Mouse (Mus musculus): Measurements from ENCODE around the gene Bspry. TPM values are rescaled to one million over a fixed set of nuclear protein-coding genes. Genes with fewer than 3 reads are reported as not detected.

Bspry gene
- polyA plus RNA-seq, 1 experiment from 2014 or later = 0.67 TPM

DNA sequence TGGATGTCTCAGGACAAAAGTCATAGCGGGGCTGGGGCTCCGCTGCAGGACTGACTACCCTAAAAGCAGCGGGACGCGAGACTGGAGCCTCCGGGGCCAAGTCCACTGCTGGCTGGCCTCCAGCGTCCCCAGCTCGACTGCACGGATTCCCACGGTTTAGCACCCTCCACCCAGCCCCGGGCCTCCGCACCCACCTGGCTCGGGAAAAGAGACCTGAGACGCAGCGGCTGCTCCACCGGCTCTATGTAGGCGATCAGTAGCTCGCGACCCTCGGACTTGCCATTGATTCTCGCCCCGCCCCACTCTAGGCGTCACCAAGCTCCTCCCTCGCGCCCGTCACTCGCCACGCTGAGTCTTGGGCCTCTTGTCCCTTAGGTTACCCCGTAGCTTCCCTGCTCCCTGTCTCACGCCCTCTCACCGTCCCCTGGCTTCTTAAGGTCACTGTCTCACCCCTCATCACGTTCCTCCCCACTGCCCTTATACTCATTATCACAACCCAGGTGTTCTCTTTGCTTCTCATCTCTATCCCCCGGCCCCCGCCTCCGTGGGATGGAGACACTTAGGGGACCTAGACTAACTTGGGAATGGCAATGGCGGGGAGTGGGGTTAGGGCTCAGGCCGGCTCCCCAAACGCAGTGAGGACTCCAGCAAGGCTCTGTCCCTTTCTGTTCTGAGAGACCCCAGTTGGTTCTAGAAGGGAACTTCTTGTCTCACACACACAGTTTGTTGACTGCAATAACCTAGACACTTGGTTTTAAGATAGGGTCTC is 22.3 kb downstream of the Bspry start:
- WGBS = 2% methylated on average over 38 of the region's 38 CpGs
- Histone ChIP-seq H3K4me1 (peaks cover 13% of the 10 kb centered on the region), H3K9ac (replicated peaks) (peak overlapping the region; percentile 77)

DNA sequence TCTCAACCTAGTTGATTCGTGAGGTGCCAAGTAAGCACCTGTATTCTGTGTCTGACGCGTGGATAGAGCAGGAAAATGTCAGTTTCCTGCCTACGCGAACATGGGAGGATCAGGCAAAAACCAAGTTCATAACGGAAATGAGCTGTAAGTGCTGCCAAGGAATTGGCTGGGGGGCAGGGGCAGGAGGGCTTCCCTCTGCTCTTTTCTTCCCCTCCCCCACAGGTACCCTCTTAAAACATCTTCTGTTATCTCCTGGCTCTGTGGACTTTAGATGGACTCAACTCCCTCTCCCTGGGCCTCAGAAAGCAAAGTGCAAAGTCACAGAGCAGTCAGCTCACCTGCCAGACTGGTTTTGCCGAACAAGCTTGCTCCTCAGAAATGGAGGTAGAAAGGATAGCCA is 23.1 kb downstream of the Bspry start:
- WGBS = 85% methylated on average over 7 of the region's 7 CpGs
- no peaks in the 10 kb centered on the region for H3K27me3 ChIP-seq (replicated peaks)
- H3K9ac ChIP-seq (replicated peaks) = no peak overlapping the region
- no peak overlapping the region for H3K4me3 ChIP-seq (replicated peaks)
- peaks cover 25% of the 10 kb centered on the region for H3K36me3 ChIP-seq
- ATAC-seq (ENCODE audit: low FRiP score) = no peak
- peaks cover 13% of the 10 kb centered on the region for H3K4me1 ChIP-seq
- no peak overlapping the region for H3K27ac ChIP-seq (replicated peaks)
- no peaks in the 10 kb centered on the region for H3K9me3 ChIP-seq (replicated peaks)
- H3K4me2 ChIP-seq = no peak overlapping the region

More for the DNA sequence above, 22.3 kb downstream of the Bspry start:
- H3K36me3 ChIP-seq = peaks cover 25% of the 10 kb centered on the region
- H3K4me2 ChIP-seq = peak overlapping the region; percentile 78
- no peaks in the 10 kb centered on the region for H3K9me3 ChIP-seq (replicated peaks)
- no peaks in the 10 kb centered on the region for H3K27me3 ChIP-seq (replicated peaks)
- H3K4me3 ChIP-seq (replicated peaks) = peak overlapping the region; percentile 77
- peak; percentile 96 for ATAC-seq (ENCODE audit: low FRiP score)
- peak overlapping the region; percentile 78 for H3K27ac ChIP-seq (replicated peaks)

DNA sequence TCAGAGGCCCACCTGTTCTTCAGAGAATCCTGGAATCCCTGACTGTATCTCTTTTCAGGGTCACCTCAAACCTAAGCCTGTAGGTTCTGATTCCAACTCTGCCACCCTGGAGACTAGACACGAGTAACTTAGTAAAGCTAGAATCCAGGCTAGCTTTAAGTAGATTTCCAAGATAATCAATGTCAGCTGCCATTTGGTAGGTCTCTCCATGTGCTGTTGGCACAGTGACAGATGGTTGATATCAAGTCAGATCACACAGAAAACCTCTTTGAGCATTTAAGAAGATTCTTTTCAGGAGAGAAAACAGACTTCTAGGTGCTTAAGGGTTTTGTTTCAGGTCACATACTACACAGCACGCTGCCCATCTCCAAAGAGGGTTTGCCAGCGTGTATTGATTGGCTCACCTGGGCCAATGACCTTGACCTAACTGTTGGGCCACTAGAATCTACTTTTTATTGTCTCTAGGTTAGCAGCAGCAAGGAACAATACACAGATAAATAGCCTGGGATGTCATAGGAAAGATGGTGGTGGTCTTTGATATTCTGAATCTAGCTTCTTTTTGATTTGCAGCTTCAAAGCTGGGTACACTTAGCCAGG is 23.6 kb downstream of the Bspry start, which contains the start of gene Hdhd3:
Gene Hdhd3 (minus strand): TSS at position 94 of the 597 bp plus-strand sequence.
- Histone ChIP-seq H3K4me3 (replicated peaks) (peak within 1 kb of the TSS; percentile 77), H3K4me1 (peaks cover 13% of the 10 kb centered on the region), H3K9ac (replicated peaks) (peak within 1 kb of the TSS; percentile 77), H3K9me3 (replicated peaks) (no peaks in the 10 kb centered on the region), H3K36me3 (peaks cover 26% of the 10 kb centered on the region), H3K27me3 (replicated peaks) (no peaks in the 10 kb centered on the region), H3K27ac (replicated peaks) (peak within 1 kb of the TSS; percentile 78), H3K4me2 (peak within 1 kb of the TSS; percentile 78)
- 90% methylated on average over 3 of the region's 3 CpGs for WGBS
- ATAC-seq (ENCODE audit: low FRiP score) = no peak

DNA sequence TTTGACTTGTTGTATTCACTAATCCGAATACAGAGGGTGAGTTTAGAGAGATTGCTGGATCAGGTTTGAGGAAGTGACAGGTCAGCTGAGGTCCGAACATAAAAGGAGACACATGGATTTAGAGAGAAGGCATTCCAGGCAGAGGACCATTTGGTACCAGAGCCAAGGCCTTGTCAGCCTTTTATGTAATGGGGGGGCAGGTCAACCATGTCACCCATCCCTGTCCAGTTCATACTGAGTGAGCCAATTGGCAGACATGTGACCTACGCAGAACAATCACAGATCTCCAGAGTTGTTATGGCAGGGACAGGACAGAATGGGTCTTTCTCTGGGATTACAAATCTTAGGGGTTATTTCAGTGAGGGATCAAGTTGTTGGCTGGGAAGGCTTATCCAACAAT is 26.1 kb downstream of the Bspry start:
- Histone ChIP-seq H3K4me2 (no peak overlapping the region), H3K36me3 (peaks cover 37% of the 10 kb centered on the region), H3K27ac (replicated peaks) (no peak overlapping the region), H3K27me3 (replicated peaks) (no peaks in the 10 kb centered on the region), H3K9me3 (replicated peaks) (no peaks in the 10 kb centered on the region), H3K9ac (replicated peaks) (no peak overlapping the region), H3K4me3 (replicated peaks) (no peak overlapping the region), H3K4me1 (peaks cover 11% of the 10 kb centered on the region)
- WGBS = 93% methylated on average over 3 of the region's 3 CpGs
- ATAC-seq (ENCODE audit: low FRiP score) = no peak

DNA sequence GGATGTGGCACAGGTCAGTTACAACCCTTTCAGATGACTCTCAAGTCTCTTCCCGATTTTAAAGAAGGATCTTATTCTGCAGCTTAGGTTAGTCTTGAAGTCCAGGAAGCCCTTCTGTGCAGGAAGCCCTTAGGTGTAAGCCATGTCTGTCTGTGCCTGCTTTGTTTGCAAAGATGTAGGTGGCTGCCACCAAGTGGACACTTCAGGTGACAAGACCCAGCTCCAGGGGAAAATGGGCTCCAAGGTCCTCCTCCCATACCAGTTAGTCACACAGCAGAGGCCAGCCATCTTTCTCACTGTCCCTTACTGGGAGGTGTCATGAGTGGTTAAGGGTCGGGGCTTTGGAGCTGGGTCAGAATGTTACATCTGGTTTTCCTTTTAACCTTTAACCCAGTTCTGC is 26.9 kb downstream of the Bspry start:
- ATAC-seq (ENCODE audit: low FRiP score) = no peak
- H3K27me3 ChIP-seq (replicated peaks) = no peaks in the 10 kb centered on the region
- no peaks in the 10 kb centered on the region for H3K9me3 ChIP-seq (replicated peaks)
- H3K4me1 ChIP-seq = peaks cover 4% of the 10 kb centered on the region; the same call in 1 of the 2 replicates
- H3K27ac ChIP-seq (replicated peaks) = no peak overlapping the region
- H3K4me2 ChIP-seq = no peak overlapping the region
- WGBS = 77% methylated on average over 2 of the region's 2 CpGs
- no peak overlapping the region for H3K9ac ChIP-seq (replicated peaks)
- no peak overlapping the region for H3K4me3 ChIP-seq (replicated peaks)
- peaks cover 45% of the 10 kb centered on the region for H3K36me3 ChIP-seq

DNA sequence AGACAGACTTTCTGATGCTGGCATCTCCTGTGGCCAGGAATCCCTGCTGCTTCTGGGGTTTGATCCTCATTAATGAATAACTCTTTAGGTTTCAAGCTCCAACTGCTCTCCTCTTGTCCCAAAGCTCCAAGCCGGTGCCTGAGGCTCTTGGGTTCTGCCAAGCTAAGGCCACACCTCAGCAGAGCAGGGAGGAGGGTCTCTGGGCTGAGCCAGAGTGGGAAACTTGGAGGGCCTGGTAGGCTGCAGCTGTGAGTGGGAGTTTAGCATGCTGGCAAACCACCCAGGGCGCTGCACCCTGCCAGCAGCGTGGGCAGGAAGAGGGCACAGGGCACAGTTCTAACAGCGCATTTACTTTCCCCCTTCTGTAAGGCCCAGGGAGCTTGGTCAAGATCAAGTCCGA is 29.0 kb downstream of the Bspry start:
- no peak overlapping the region for H3K27ac ChIP-seq (replicated peaks)

DNA sequence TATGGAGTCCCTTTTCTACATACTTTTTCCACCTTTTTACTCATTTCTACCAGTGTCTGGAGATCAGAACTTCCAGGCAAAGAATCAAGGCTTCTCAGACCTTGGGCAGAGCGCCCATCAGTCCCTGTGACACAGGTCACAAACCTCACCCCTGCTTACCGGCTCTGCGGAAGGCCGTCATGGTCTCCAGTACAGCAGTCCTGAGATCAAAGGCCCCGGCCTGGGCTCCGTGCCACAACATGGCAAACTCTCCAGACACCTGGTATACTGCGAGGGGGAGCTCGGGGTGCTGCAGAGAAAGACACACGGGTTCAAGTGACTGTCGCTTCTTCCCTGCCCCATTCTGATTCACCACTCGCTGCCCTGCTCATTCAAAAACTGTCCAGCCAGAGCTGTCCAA is 30.1 kb downstream of the Bspry start:
- H3K27me3 ChIP-seq (replicated peaks) = no peaks in the 10 kb centered on the region
- H3K9me3 ChIP-seq (replicated peaks) = no peaks in the 10 kb centered on the region
- ATAC-seq (ENCODE audit: low FRiP score) = no peak
- peaks cover 66% of the 10 kb centered on the region for H3K36me3 ChIP-seq
- no peak overlapping the region for H3K4me2 ChIP-seq
- H3K27ac ChIP-seq (replicated peaks) = no peak overlapping the region
- no peak overlapping the region for H3K4me3 ChIP-seq (replicated peaks)
- 94% methylated on average over 11 of the region's 11 CpGs for WGBS
- H3K9ac ChIP-seq (replicated peaks) = no peak overlapping the region
- H3K4me1 ChIP-seq = no peaks in the 10 kb centered on the region

More for the DNA sequence above, 29.0 kb downstream of the Bspry start:
- Histone ChIP-seq H3K36me3 (peaks cover 64% of the 10 kb centered on the region), H3K4me2 (no peak overlapping the region), H3K4me3 (replicated peaks) (no peak overlapping the region), H3K9me3 (replicated peaks) (no peaks in the 10 kb centered on the region), H3K27me3 (replicated peaks) (no peaks in the 10 kb centered on the region), H3K9ac (replicated peaks) (no peak overlapping the region), H3K4me1 (no peaks in the 10 kb centered on the region)
- ATAC-seq (ENCODE audit: low FRiP score) = no peak
- WGBS = 96% methylated on average over 5 of the region's 5 CpGs

DNA sequence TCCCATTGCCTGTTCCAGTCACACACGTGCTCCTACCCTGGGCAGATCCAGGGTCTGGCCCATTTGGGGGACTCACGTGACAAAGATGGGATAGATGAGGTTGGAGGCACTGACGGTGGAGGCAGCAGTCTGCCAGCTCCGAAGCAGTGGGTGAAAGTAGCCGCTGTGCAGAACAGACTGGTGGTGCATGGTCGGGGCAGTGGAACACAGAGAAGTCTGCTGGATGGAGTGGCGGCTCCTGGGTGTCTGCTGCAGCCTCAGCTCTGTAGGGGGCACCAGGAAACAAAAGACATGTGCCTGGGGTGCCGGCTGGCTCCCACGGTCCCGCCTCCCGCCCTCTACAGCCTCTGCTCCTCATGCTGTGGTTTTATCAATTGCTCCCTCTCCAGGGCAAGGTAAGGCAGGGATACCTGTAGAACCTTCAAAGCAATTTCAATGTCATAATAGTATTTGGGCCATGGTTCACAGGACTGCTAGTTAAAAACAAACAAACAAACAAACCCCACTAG is 34.2 kb downstream of the Bspry start:
- no peak overlapping the region for H3K27ac ChIP-seq (replicated peaks)
- H3K4me2 ChIP-seq = no peak overlapping the region
- H3K4me3 ChIP-seq (replicated peaks) = no peak overlapping the region
- no peaks in the 10 kb centered on the region for H3K27me3 ChIP-seq (replicated peaks)
- peaks cover 22% of the 10 kb centered on the region for H3K4me1 ChIP-seq
- H3K36me3 ChIP-seq = peaks cover 49% of the 10 kb centered on the region
- 50% methylated on average over 11 of the region's 11 CpGs for WGBS
- H3K9me3 ChIP-seq (replicated peaks) = no peaks in the 10 kb centered on the region
- no peak for ATAC-seq (ENCODE audit: low FRiP score)
- no peak overlapping the region for H3K9ac ChIP-seq (replicated peaks)

DNA sequence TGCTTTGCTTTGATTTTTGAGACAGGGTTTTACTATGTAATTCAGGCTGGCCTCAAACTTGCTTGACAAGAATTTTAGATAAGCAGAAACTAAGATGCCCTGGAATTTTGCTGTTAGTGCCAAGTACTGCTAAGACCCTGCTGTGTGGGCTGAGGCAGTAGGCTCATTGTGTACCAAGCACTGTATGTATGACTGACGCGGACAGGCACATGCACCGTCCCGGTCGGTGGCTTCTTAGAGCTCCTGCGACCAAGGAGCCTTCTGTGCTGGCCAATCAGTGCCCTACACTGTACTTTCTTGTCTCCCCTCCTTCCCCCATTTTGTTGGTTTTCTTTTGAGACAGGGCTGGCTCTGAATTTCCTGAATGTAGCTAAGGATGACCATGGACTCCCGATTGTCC is 35.1 kb downstream of the Bspry start:
- Histone ChIP-seq H3K27me3 (replicated peaks) (no peaks in the 10 kb centered on the region), H3K9ac (replicated peaks) (no peak overlapping the region), H3K4me2 (no peak overlapping the region), H3K4me1 (peaks cover 24% of the 10 kb centered on the region), H3K4me3 (replicated peaks) (no peak overlapping the region), H3K9me3 (replicated peaks) (no peaks in the 10 kb centered on the region), H3K36me3 (peaks cover 39% of the 10 kb centered on the region), H3K27ac (replicated peaks) (no peak overlapping the region)
- WGBS = 86% methylated on average over 7 of the region's 7 CpGs
- no peak for ATAC-seq (ENCODE audit: low FRiP score)

DNA sequence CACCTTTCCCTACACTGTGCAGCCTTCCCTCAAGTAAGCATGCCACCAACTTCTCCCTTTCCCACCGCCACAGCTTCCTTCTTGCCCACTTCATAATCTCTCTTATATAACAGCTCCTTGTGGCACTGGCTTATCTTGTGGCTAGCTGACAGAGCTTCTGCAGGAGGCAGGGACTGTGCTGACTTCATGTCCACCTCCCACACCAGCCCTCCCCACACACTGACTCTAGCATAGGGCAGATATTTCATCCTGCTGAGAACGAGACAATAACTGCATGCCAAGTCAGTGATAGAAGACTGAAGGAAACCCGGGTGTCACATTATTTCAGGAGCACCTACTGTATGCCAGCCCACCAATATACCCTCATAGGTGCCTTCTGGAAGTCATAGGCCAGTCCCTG is 35.6 kb downstream of the Bspry start:
- no peak overlapping the region for H3K4me2 ChIP-seq
- H3K36me3 ChIP-seq = peaks cover 34% of the 10 kb centered on the region
- H3K9ac ChIP-seq (replicated peaks) = no peak overlapping the region
- H3K9me3 ChIP-seq (replicated peaks) = no peaks in the 10 kb centered on the region
- H3K4me3 ChIP-seq (replicated peaks) = no peak overlapping the region
- no peak overlapping the region for H3K27ac ChIP-seq (replicated peaks)
- peaks cover 28% of the 10 kb centered on the region for H3K4me1 ChIP-seq
- ATAC-seq (ENCODE audit: low FRiP score) = no peak
- WGBS = 80% methylated on average over 3 of the region's 3 CpGs
- H3K27me3 ChIP-seq (replicated peaks) = no peaks in the 10 kb centered on the region

DNA sequence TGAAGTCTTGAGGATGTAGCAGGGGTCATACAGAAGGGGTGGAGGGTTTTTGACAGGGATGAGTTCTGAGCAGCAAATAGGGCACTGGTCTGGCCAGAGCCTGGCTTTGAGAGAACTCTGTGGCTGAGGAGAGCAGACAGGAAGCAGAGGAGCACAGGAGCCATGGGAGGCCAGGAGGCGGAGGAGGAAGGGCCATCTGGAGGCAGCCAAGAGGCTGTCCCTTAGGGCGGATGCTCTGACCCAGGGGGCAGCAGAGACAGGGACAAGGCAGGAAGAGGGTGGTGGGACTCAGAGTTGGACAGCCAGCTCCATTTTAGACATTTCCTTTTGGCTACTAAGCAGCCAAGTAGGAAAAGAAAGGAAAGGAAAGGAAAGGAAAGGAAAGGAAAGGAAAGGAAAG is 36.2 kb downstream of the Bspry start:
- H3K27ac ChIP-seq (replicated peaks) = no peak overlapping the region
- peaks cover 29% of the 10 kb centered on the region for H3K36me3 ChIP-seq
- H3K9me3 ChIP-seq (replicated peaks) = no peaks in the 10 kb centered on the region
- no peak overlapping the region for H3K4me2 ChIP-seq
- no peak for ATAC-seq (ENCODE audit: low FRiP score)
- H3K27me3 ChIP-seq (replicated peaks) = no peaks in the 10 kb centered on the region
- H3K4me1 ChIP-seq = peaks cover 30% of the 10 kb centered on the region
- WGBS = 49% methylated on average over 2 of the region's 2 CpGs
- no peak overlapping the region for H3K4me3 ChIP-seq (replicated peaks)
- H3K9ac ChIP-seq (replicated peaks) = no peak overlapping the region

DNA sequence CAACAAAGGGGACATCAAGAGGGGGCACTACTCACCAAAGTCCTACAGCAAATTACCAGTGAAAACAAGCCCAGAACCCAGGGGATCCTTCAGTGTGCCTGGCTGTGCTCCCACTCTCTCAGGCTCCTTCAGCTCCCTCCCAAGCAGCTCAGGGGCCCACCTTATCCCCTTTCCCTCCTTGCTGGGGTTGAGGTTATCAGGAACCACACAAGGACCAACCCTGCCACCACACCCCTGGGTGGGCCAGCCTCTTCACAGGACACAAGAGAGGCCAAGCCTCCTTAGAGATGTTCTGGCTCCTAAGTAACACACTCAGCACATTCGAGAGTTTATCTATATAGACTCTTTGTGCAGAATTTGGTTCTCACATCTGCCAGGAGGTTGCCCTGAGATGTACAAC is 36.7 kb downstream of the Bspry start:
- no peaks in the 10 kb centered on the region for H3K27me3 ChIP-seq (replicated peaks)
- H3K4me2 ChIP-seq = no peak overlapping the region
- 0 out of 2 replicates have a peak overlapping the region, but pooled peaks have one; percentile 41 for H3K27ac ChIP-seq (replicated peaks)
- WGBS = 81% methylated on average over 1 of the region's 1 CpGs
- peaks cover 24% of the 10 kb centered on the region for H3K36me3 ChIP-seq
- no peak overlapping the region for H3K4me3 ChIP-seq (replicated peaks)
- ATAC-seq (ENCODE audit: low FRiP score) = no peak
- peaks cover 30% of the 10 kb centered on the region for H3K4me1 ChIP-seq
- H3K9ac ChIP-seq (replicated peaks) = no peak overlapping the region
- no peaks in the 10 kb centered on the region for H3K9me3 ChIP-seq (replicated peaks)

Data from neural tube, embryonic 15.5 days (tissue).